Comparison of ENCODE assay signal across 16 mouse cellular contexts in genomic region chr17:50083937-50084336, GRCm38 (mm10).
"Had no signal": no experiment of that assay in that cellular context is flagged by ENCODE, and none has a peak within 500 bp of the region (broad histone marks: within the 10 kb centered on the region; RNA-seq: fewer than 3 reads in every experiment).

No protein-coding gene starts in this region.

- H3K27ac ChIP-seq: layer of hippocampus, adult 2 months; left cerebral cortex, adult 2 months; macrophage; midbrain, embryonic 12.5 days; midbrain, embryonic 15.5 days; neural tube, embryonic 12.5 days; neural tube, embryonic 15.5 days had no signal

- H3K4me1 ChIP-seq: midbrain, embryonic 12.5 days; midbrain, embryonic 15.5 days; neural tube, embryonic 12.5 days; neural tube, embryonic 15.5 days had no signal

- H3K27me3 ChIP-seq: liver, embryonic 13.5 days; midbrain, embryonic 12.5 days; midbrain, embryonic 15.5 days; neural tube, embryonic 12.5 days; neural tube, embryonic 15.5 days had no signal

- H3K36me3 ChIP-seq: liver, embryonic 13.5 days; midbrain, embryonic 12.5 days; midbrain, embryonic 15.5 days; neural tube, embryonic 12.5 days; neural tube, embryonic 15.5 days had no signal

- H3K9ac ChIP-seq: liver, embryonic 13.5 days; lung, embryonic 14.5 days; midbrain, embryonic 12.5 days; midbrain, embryonic 15.5 days; neural tube, embryonic 12.5 days; neural tube, embryonic 15.5 days had no signal

- H3K4me2 ChIP-seq: liver, embryonic 13.5 days; lung, embryonic 14.5 days; midbrain, embryonic 12.5 days; midbrain, embryonic 15.5 days; neural tube, embryonic 12.5 days; neural tube, embryonic 15.5 days had no signal

- ATAC-seq: lung, postnatal 0 days; midbrain, embryonic 15.5 days had no signal

- H3K9me3 ChIP-seq: liver, embryonic 13.5 days; midbrain, embryonic 12.5 days; midbrain, embryonic 15.5 days; neural tube, embryonic 12.5 days; neural tube, embryonic 15.5 days had no signal

- H3K4me3 ChIP-seq: layer of hippocampus, adult 2 months; left cerebral cortex, adult 2 months; liver, embryonic 13.5 days; midbrain, embryonic 12.5 days; midbrain, embryonic 15.5 days; neural tube, embryonic 12.5 days; neural tube, embryonic 15.5 days had no signal

- DNase-seq: kidney, adult 11 months; kidney, adult 8-10 months; kidney, postnatal 25 days; layer of hippocampus, adult 9-11 months; layer of hippocampus, postnatal 36 days; liver, embryonic 13.5 days; lung, embryonic 14.5 days; retina, postnatal 1 day had no signal
